Mouse (Mus musculus): ENCODE measurements around the gene Il27ra. TPM values are rescaled to one million over a fixed set of nuclear protein-coding genes. Genes with fewer than 3 reads are reported as not detected.
A peak's percentile ranks its signal among the peaks of the same experiment; 100 is the strongest.

The Il27ra gene
- total RNA-seq (2021) = 1 to 10 TPM; 2.0 to 2.4 TPM

DNA sequence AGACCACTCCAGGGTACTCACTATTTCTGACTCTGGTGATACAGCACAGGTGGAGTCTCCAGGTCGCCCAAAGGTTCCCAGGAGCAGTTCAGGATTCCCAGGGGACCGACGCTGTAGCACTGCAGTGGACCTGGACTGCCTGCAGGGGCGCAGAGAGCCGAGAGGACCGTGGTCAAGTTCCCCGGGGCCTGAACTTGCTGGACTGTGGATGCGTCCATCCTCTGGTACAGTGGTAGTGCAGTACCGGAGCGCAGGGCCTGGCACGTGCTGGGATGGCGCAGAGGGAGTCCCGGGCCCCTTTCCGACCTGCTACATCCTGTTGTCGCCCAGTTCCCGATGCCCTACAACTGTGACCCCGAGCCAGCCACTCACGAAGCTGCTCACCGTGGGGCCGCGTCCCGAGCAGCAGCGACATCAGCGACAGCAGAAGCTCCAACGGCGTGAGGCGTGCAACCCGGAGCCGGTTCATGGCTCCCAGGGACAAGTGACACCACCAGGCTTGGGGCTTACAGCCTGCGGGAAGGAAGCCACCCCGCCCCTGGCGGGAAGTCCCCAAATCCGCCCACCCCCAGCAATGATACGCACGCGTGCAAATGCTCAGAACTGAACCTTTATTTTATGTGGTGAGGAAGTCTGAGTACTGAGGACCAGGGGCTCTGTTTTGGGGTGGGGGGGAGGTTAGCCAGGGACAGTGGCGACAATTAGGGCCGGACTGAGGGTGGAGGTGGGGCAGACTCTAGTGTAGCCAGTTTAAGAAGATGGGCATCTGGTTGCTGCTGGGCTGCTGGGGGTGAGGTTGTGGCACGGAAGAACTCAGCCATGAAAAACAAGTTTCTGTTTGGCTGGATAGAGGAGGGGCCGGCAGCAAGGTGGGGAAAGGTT is at the start of gene Il27ra:
TSS of gene Il27ra (minus strand) at position 524 of the 882 bp plus-strand sequence.
- peak in 1 of 2 experiments; percentile 44 for DNase-seq (ENCODE audit: extremely low spot score in 1 of 2, low spot score in 1 of 2)

DNA sequence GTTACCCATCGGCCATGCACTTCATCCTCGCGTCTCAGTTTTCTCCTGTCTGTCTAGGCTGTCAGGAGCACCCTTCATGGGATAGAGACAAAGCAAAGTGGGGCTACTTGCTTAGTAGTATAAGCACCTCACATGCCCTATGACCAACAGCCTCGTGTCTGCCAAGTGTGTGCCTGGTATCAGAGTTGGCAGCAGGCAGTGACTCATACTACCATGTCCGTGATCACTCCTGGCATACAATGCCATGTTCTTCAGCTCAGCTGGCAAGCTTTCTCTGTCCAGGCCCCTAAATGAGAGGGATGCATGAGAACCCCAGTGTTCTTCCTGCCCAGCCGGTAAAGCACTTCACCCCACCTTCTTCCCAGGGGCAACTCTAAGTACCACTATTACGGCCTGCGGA is 48.2 kb upstream of the Il27ra start:
- DNase-seq (ENCODE audit: extremely low spot score in 1 of 2, low spot score in 1 of 2) = no peak

DNA sequence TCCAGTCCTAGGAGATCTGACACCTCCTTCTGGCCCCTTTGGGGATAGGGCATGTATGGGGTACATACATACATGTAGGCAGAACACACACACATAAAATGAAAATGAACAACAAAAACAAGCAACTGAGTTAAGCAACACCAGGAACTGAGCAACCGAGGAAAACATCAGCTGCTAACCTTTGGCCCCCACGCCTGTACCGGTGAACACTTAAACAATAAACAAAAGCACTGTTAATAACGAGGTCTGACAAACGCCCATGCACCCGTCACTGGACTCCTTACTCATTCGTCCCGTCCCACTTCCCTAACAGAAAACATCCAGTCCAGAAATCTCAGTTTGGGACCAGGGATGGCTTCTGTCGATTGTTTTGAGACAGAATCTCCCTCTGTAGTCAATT is 46.9 kb upstream of the Il27ra start:
- DNase-seq (ENCODE audit: extremely low spot score in 1 of 2, low spot score in 1 of 2) = no peak

DNA sequence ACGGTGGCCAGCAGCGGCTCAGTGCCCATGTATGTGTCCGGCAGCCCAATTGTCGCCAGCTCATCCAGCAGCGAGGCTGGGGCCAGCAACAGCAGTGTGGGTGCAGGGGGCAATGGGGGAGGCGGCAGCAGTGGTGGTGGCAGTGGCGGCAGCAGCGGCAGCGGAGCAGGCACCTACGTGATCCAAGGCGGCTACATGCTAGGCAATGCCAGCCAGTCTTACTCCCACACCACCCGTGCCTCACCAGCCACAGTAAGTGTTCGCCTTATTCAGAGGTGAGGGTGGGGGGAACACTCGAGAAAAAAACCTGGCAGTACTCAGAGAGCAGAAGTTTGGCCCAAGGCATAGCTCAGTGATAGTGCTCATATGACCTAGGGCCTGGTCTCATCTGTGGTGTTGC is 45.4 kb upstream of the Il27ra start:
- DNase-seq (ENCODE audit: extremely low spot score in 1 of 2, low spot score in 1 of 2) = no peak

DNA sequence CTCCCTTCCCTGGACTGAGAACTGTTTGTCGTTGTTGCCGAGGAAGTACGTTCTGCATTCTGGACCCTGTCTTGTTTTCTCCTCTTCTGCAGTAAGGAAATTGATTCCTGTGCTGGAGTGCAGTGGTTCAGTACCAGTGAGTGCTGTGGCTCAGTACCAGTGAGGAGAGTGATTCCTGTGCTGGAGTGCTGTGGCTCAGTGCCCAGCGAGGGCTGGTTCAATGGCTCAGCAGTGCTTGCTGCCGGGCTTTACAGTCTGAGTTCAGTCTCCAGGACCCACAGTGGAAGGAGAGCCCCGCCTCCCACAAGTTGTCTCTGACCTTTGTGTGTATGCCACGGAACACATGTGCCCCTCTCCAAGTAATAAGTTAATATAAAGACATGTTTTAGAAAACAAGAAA is 44.8 kb upstream of the Il27ra start:
- no peak for DNase-seq (ENCODE audit: extremely low spot score in 1 of 2, low spot score in 1 of 2)

DNA sequence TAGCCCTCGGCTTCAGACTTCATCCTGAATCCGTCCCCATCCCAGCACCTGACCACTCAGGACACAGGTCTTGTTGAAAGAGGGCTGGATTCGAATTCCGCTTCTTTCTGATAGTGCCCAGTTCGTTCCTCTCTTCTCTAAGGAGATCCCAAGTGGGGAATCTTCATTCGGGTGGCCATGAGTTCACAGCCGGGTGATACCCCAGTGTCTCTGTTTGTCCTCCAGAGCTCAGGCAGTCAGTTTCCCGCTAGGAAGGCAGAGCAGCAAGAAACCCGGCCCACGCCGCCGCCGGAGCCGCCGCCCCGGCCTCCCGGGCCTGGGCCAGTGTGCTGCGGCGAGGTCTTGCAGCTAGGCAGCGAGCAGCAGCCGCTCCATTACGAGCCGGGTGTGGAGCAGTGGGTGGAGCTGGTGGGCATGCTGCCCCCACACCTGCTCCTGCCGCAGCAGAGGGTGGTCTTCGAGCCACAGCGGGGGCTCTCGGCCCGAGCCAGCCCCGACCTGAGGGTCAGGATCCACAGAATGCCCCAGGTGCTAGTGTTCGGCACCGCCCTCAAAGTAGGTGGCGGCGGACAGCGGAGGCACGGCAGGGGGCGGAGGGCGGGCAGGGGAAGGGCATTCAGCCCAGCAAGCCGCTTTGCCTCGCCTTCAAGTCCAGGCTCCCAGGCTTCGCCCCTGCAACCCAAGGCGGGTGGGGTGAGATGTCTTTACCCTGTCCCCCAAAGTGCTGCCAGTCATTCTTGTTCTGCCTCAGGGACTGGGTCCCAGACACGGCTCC is 42.1 kb upstream of the Il27ra start:
- DNase-seq (ENCODE audit: extremely low spot score in 1 of 2, low spot score in 1 of 2) = no peak

DNA sequence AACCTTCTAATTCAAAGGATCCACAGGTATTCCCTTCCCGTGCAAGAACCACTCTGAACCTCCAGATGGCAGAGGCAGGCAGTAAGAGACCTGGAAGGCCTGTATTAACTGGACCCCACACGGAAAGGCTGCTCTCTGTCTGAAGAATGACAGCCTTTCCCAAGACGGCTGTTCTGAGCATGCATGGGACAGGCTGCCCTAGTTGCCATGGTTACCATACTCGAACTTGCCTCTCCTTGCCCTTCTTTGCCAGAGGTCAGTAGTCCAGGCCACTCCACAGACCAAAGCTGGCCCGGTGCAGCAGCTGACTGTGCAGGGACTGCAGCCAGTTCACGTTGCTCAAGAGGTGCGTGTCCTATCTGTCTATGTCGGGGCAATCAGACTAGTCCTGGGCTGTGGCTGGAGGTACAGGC is 41.4 kb upstream of the Il27ra start:
- peak in 1 of 2 experiments; percentile 6 for DNase-seq (ENCODE audit: extremely low spot score in 1 of 2, low spot score in 1 of 2)

DNA sequence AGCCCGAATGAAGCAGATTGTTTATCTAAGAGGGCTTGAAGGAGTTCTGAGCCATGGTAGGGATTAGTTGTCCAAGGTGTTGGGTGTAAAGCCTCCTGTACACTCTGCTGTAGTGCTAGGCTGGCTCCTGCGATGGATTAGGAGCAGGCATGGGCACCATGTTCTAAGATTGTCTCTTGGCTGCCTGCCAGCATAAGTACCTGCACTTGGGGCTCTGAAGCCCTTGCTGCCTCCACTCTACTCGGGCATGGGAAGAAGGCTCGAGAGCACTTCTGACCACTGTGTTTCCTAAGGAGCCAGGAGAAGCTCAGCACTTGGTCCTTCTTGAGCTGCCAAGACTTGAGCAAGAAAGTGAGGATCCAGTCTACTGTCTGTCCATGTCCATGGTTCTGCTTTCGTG is 36.8 kb upstream of the Il27ra start:
- DNase-seq (ENCODE audit: extremely low spot score in 1 of 2, low spot score in 1 of 2) = no peak

DNA sequence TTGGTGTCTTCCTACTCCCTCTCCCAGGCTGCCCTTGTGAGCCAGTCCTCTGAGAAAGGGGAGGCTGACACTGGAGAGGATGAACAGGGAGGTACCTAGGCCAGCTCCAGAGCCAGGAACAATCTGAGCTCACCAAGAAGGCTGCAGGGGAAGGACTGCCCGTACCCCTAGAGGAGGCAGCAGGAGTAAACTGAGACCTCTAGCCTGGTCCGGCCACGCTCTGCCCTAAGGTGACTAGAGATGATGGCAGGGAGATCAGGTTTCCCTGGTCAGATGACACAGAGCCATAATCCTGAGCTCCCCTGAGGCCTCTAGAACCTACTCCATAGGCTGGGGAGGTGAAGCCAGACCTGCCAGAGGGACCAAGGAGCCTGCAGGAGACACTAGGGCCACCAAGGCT is 34.5 kb upstream of the Il27ra start:
- DNase-seq (ENCODE audit: extremely low spot score in 1 of 2, low spot score in 1 of 2) = no peak

DNA sequence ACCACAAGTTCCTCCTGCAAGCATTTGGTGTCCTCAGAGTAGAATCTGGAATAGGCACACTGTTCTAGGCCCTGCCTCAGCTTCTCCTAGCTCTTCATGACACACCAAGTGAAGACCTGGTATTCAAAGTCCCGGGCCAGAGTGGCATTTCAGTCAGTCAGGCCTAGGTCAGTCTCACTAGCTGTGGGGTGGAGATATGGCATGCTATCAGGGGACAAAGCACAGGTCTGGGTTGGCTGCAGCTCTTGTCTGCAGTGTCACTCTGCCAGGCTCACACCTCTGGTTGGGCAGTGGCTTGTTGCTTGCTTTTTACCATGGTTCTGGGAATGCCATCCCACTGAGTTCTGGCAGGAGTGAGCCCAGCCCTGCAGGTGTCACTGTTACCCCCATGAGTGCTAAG is 34.0 kb upstream of the Il27ra start:
- DNase-seq (ENCODE audit: extremely low spot score in 1 of 2, low spot score in 1 of 2) = no peak

DNA sequence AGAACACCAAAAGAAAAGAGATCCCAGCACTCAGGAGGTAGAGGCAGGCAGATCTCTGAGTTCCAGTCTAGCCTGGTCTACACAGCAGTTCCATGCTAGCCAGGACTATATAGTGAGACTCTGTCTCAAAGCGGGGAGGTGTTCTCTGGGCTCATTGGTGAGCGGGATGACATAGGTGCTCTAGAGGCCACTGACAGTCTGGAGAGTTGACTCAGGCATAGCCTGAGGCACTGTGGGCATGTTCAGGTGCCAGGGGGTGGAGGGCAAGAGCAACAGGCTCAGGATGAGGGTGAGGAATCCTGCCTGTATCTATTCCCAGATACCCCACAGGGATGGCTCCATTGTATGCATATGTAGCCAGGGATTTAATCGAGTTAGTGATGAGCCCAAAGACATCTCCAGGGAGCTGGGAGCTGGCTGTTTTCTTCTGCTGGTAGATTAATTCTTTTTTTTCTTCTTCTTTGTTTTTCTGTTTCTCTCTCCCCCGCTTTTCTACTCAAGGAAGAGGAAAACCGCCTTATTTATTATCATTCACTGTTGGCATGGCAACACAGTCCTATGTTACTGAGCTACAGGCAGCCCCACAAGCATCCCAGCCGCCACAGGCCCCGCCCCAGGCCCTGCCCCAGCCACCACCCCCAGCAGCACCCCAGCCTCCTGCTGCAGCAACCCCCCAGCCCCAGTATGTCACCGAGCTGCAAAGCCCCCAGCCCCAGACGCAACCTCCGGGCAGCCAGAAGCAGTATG is 31.0 kb upstream of the Il27ra start:
- no peak for DNase-seq (ENCODE audit: extremely low spot score in 1 of 2, low spot score in 1 of 2)

DNA sequence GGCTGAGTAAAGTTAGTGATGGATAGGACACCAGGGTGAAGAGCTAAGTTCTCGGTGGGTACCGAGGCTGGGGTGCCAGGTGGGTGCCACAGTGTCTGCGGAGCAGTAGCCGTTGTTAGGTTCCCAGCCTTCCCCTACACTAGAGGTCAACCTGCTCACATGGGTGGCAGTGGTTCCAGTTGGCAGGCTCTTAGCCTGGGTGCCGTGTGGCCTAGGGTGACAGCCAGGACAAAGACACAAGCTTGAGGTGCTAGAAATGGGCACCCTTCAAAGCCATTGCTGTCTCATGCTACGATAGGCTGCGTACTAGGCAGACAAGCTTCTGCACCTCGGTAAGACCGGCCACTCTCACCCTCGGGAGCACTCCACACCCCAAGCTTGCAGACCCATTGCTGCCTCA is 29.9 kb upstream of the Il27ra start:
- DNase-seq (ENCODE audit: extremely low spot score in 1 of 2, low spot score in 1 of 2) = no peak

DNA sequence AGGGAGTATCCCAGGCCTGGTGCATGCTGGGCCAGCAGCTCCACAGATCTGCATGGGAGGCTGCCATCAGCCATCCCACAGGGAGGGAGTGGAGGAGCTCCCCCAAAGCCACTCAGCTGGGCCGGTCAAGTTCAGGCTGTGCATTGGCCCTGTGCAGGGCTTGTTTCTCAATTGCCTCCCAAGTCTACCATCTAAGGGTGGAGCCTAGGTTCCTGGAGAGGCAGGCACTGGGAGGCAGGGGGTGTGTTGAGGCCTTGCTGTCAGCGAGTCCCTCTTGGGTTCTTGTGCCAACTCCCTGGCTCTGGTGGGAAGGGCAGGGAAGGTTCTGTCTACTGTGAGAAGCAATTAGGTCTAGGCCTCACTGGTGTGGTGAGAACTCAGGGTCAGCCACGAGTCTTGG is 29.5 kb upstream of the Il27ra start:
- no peak for DNase-seq (ENCODE audit: extremely low spot score in 1 of 2, low spot score in 1 of 2)

DNA sequence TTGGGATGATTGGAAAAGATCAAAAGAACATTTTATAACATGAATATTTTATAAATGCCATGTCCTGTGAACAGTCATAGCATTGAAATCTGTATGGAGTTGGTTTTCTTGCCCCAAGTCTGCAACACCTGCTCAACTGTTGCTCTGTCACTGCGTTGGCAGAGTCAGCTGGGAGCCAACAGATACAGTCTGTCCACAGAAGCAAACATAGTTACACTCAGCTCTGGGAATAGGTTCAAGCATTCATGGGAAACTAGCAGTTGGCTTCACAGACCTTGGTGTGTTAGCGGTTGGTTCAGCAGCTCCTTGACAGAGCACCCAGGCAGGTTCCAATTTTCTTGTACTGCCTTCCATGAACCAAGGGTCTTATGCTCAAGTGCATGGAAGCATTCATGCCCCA is 28.3 kb upstream of the Il27ra start:
- DNase-seq (ENCODE audit: extremely low spot score in 1 of 2, low spot score in 1 of 2) = no peak

DNA sequence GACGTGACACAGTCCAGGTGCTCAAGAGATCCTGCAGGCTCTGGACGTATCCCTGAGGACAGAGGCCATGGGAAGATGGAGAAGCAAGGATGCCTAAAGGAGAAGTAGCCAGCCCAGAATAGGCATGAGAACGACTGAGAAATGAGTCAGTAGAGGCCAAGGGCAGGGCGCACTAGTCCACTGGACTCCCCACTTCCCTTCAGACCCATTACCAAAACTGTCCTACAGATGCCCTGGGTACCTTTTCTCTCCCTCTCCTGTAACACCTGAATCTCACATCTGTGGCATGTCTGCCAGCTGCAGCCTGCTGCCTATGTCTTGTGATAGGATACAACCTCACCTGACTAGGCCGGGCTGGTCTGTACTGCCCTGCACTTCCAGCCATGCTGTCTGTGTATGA is 27.9 kb upstream of the Il27ra start:
- DNase-seq (ENCODE audit: extremely low spot score in 1 of 2, low spot score in 1 of 2) = no peak

DNA sequence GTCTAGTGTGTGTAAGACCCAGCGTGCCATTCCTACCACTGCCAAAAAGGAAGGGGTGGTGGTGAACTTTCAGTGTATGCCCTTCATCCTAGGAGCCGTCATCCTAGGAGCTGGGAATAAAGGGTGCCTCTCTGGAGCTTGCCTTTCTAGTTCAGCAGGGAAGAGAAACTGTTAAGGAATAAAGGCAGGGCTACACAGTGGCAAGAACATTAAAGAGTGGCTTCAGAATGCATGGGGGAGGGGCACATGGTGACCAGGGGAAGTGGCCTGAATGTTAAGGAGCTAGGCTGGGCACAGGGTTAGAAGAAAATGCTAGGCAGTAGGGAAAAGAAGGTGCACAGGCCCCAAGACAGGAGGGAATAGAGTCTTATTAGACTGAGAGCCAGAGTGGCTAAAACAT is 27.4 kb upstream of the Il27ra start:
- no peak for DNase-seq (ENCODE audit: extremely low spot score in 1 of 2, low spot score in 1 of 2)

DNA sequence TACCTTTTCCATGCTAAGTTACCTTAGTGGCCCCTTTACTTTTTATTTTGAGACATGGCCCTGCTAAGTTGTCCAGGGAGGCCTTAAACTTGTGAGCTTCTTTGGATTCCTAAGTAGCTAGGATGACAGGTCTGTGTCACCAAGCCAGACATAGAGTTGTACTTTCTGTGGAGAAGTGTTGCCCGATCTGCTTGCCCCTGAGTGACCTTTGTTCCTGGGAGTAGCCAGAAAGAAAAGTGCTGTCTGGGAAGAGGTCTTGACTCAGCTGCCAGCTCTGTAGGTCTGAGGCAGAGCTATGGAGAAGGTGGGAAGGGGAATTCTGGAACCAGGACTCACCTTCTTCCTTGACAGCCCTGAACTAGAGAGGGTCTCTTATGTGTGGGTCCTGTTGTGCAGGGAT is 26.8 kb upstream of the Il27ra start:
- no peak for DNase-seq (ENCODE audit: extremely low spot score in 1 of 2, low spot score in 1 of 2)

DNA sequence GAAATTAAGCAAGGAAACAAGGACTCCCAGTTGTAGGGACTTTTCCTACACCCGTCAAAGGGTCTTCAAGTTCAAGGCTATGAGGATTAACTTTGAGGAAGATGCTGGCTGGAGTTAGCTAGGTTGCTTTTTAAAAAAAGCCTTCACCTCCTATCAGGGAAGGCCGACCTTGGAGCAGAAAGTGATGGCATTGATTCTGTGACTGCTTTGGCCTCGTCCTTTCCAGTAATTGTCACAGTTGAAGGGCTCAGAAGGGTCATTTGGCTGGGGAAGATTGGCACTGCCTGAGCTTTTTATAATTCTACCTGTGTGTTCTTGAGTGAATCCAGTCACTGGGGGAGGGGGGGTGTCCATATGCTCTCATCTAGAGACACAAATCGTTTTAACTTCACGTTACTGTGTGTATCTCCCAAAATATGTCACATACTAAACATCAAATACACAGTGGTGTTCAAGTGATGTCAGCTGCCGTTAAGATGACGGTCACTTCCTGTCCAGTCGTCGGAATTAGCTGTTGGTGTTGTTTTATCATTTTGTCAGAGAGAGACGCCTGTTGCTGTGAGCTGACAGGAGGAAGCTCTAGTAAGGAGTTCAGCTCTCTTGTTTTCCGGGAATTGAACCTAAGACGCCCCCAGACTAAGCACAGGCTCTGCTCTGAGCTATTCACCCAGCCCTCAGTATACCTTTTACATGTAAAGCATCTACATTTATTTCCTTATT is 26.1 kb upstream of the Il27ra start:
- no peak for DNase-seq (ENCODE audit: extremely low spot score in 1 of 2, low spot score in 1 of 2)

DNA sequence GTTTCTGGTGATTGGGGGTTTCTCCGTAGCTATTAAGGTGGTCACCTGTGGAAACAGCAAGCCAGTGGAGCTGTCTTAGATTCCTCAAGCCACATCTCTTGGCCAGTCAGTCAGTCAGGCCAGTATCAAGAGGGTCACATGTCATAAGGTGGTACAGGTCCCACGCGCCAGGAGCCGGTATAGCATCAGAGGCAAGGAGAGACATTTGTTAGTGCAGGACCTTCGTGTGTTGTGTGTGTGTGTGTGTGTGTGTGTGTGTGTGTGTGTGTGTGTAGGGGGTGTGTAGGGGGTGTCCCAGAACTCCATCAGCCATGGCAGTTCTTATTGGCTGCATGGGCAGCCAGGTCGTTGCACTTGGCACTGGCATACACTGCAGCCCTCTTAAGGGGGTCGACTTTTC is 25.5 kb upstream of the Il27ra start:
- DNase-seq (ENCODE audit: extremely low spot score in 1 of 2, low spot score in 1 of 2) = no peak

DNA sequence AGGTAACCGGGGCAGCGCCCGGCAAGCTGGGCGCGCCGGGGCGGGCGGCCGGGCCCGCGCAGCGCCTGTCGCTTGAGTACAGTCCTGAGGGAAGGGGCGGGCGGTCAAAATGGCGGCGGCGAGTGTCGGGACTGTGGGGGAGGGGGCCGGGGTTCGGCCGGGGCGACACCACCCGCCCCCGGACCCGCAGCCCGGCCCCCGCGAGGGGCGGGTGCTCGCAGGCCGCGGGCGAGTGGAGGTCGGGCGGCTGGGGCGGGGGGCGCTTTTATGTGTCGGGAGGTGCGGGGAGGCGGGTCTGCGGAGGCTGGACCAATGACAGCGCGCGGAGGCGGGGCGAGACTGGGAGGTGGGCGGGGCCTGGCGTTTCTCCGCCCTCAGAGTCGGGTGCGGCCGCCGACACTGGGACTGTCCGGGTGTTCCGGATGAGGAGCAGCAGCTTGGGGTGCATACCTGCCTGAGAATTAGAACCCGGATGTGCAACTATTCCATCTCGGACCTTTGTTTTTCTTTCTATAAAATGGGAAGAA is 24.7 kb upstream of the Il27ra start:
- DNase-seq (ENCODE audit: extremely low spot score in 1 of 2, low spot score in 1 of 2) = peak; percentile 97
